Mouse (Mus musculus): ENCODE measurements around the gene Ccnd2.

DNA sequence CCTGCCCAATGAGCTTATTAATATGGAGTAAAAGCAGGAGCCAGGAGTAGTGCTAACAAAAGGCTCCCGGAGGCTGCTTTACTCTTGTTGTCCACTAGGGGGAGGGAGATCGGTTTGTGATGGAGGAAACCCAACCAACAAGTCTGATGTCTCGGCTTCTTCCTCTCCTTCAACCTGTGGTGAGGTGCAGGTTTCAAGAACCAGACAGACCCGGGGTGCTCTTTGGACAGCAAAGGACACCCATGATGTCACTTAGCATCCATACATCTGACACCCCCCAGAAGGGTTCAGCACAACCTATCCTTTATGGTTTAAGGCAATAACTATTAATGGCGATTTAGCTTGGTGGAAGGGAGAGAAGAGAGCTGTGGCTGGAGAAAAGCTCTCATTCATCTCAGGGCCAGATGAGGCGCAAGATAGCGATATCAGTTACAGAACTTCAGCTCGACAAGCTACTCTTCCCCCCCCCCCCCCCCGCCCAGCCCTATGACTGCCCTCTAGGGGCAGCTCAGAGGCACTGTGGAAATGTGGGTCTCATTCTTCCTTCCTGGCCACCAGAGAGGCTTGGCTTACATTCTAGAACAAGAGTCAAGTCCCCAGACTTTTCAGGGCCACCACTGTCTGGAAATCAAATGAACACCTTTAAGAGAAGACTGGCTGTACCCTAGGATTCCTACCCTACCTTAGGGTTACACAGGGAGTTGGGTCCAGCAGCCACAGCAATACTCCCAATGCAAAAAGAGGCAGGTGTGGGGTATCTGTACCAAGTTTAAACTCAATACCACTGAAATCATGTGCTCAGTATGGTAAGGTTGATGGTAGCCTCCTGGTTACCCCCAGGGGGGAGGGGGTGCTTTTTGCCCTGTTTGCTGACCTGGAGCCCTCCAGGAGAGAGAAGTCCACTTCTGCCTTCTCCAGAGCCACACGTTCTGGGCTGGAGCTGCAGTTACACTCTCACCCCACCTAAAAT is 9.6 kb downstream of the Ccnd2 start:
- TF ChIP-seq CTCF (IDR thresholded peaks at IDR 0.05; ENCODE audit: low read depth, low read length), result peak; percentile 75
- no peak; the same call in 1 of the 2 replicates for TF ChIP-seq TAL1 (conservative IDR thresholded peaks at IDR 0.05; ENCODE audit: low read depth, low read length)
- TF ChIP-seq GATA1 (IDR thresholded peaks at IDR 0.05; ENCODE audit: borderline replicate concordance, low read length), result no peak
